Mouse (Mus musculus) G1E (cell line): ENCODE data around the gene Slc22a8.

Experiments used
- CTCF ChIP-seq: IDR thresholded peaks from 2 replicates; pipeline ENCODE4 v1.5.1; 2012; ENCODE audit warnings: low read depth, low read length, inconsistent platforms, mixed read lengths
- GATA1 ChIP-seq: IDR thresholded peaks from 2 replicates; pipeline ENCODE4 v1.6.1; 2012; ENCODE audit warnings: borderline replicate concordance, low read length, inconsistent platforms, mixed read lengths
- GATA2 ChIP-seq: IDR thresholded peaks from 2 replicates; pipeline ENCODE4 v1.6.1; 2012; ENCODE audit warnings: low read depth, low read length, inconsistent platforms, borderline replicate concordance
- POLR2AphosphoS5 ChIP-seq: IDR thresholded peaks from 2 replicates; pipeline ENCODE4 v1.6.1; 2012; ENCODE audit warnings: low read depth, low read length, inconsistent platforms; ENCODE audit not compliant: insufficient replicate concordance
- TAL1 ChIP-seq: conservative IDR thresholded peaks from 2 replicates; pipeline ENCODE4 v1.6.1; 2012; ENCODE audit warnings: low read depth, low read length, inconsistent platforms, mixed read lengths

DNA sequence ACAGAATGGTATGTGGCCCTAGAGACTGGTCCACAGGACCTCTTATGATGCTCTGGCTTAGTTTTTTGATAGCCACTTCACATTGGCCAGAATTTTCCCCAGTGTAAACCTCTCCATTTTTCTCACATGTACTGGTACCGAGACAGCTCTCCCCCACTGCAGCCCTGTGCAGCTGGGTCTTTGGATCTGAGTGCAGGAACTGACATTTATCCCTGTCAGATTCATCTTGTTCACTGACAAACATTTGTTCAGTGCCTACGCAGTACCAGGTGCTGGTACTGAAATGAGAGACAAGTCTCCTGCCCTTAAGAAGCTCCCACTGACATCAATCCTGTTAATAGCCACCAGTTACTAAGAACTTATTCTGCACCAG is 12.1 kb upstream of the Slc22a8 start:
- no peak for TF ChIP-seq CTCF
- no peak for TF ChIP-seq TAL1
- no peak for TF ChIP-seq GATA1
- no peak for TF ChIP-seq POLR2AphosphoS5
- no peak for TF ChIP-seq GATA2
